Mouse (Mus musculus) stomach, postnatal 0 days (tissue): ENCODE measurements around the gene Fgfr2.

ENCODE experiments used
- CTCF ChIP-seq: IDR thresholded peaks from 2 replicates; pipeline ENCODE4 v1.5.1; 2016; ENCODE audit warnings: antibody characterized with exemption, low read depth, mild to moderate bottlenecking, moderate library complexity
- EP300 ChIP-seq: optimal IDR thresholded peaks from 2 replicates; pipeline ENCODE3; 2016; ENCODE audit warnings: antibody characterized with exemption

- TF ChIP-seq CTCF (no peak), EP300 (no peak)
Measured at GRCm38 (mm10) chr7:132692719-132693118, 430.4 kb downstream of the Fgfr2 start.
